Mouse (Mus musculus) MEL (cell line): ENCODE data around the gene Enox1. TPM values are rescaled to one million over a fixed set of nuclear protein-coding genes. Genes with fewer than 3 reads are reported as not detected.

Source experiments
- DNase-seq: peaks from one replicate; pipeline ENCODE4 v3.0.0; 2011; ENCODE audit warnings: low read depth, low spot score
- H3K27ac ChIP-seq: 2 replicates; pipeline ENCODE4 v1.5.1; 2012; ENCODE audit warnings: low read depth, mild to moderate bottlenecking, control low read depth, low read length, moderate library complexity; ENCODE audit not compliant: control insufficient read depth
- H3K27me3 ChIP-seq, 2 experiments: fragments of 150-350 bp in 1 of 2; sonication (generic) in 1 of 2; 2 replicates each; pipeline ENCODE4 v1.6.1; 2012; ENCODE audit warnings: low read length in 2 of 2, mild to moderate bottlenecking in 2 of 2, improper control_type of control experiment in 1 of 2, moderate library complexity in 1 of 2; ENCODE audit not compliant: insufficient read depth in 2 of 2, control insufficient read depth in 1 of 2
- H3K36me3 ChIP-seq, 2 experiments: 2 replicates each; pipeline ENCODE4 v1.6.1; 2012 to 2014; ENCODE audit warnings: low read length in 2 of 2, improper control_type of control experiment in 1 of 2, inconsistent platforms in 1 of 2, mild to moderate bottlenecking in 1 of 2; ENCODE audit not compliant: insufficient read depth in 2 of 2, control insufficient read depth in 1 of 2
- H3K4me1 ChIP-seq, 2 experiments: fragments of 150-350 bp in 1 of 2; sonication (generic) in 1 of 2; 2 replicates each; pipeline ENCODE4 v1.6.1; 2012; ENCODE audit warnings: low read length in 2 of 2, improper control_type of control experiment in 1 of 2, mild to moderate bottlenecking in 1 of 2; ENCODE audit not compliant: insufficient read depth in 2 of 2, control insufficient read depth in 1 of 2
- H3K4me3 ChIP-seq, 2 experiments: fragments of 150-350 bp in 1 of 2; sonication (generic) in 1 of 2; 2 replicates each; pipeline ENCODE4 v1.5.1; 2012; ENCODE audit warnings: low read depth in 2 of 2, low read length in 2 of 2, mild to moderate bottlenecking in 2 of 2, moderate library complexity in 2 of 2, control low read depth in 1 of 2, improper control_type of control experiment in 1 of 2; ENCODE audit not compliant: control insufficient read depth in 1 of 2, insufficient read depth in 1 of 2
- H3K79me2 ChIP-seq: 2 replicates; pipeline ENCODE4 v1.6.1; 2012; ENCODE audit warnings: mild to moderate bottlenecking, low read length, moderate library complexity; ENCODE audit not compliant: control insufficient read depth, poor library complexity, insufficient read depth
- H3K9ac ChIP-seq: 2 replicates; pipeline ENCODE4 v1.6.1; 2012; ENCODE audit warnings: low read depth, mild to moderate bottlenecking, control low read depth, low read length, moderate library complexity; ENCODE audit not compliant: control insufficient read depth, poor library complexity, severe bottlenecking
- H3K9me3 ChIP-seq: fragments of 150-350 bp; sonication (generic); replicated peaks from 2 replicates; pipeline ENCODE4 v1.6.1; 2012; ENCODE audit warnings: mild to moderate bottlenecking, low read length, improper control_type of control experiment, moderate library complexity; ENCODE audit not compliant: insufficient read depth
- BHLHE40 ChIP-seq: IDR thresholded peaks from 2 replicates; pipeline ENCODE4 v1.6.1; 2012; ENCODE audit warnings: low read depth, mild to moderate bottlenecking, inconsistent platforms, low read length, improper control_type of control experiment, borderline replicate concordance
- CTCF ChIP-seq, 3 experiments: IDR thresholded peaks in 2 of 3; conservative IDR thresholded peaks in 1 of 3; 2 replicates each; pipeline ENCODE4 v1.5.1; 2011 to 2012; ENCODE audit warnings: low read length in 3 of 3, low read depth in 2 of 3, mild to moderate bottlenecking in 2 of 3, improper control_type of control experiment in 1 of 3, inconsistent platforms in 1 of 3, mixed read lengths in 1 of 3, moderate library complexity in 1 of 3; ENCODE audit not compliant: control insufficient read depth in 1 of 3, insufficient read depth in 1 of 3, poor library complexity in 1 of 3, severe bottlenecking in 1 of 3
- E2F4 ChIP-seq: IDR thresholded peaks from 2 replicates; pipeline ENCODE4 v1.6.1; 2011; ENCODE audit warnings: low read depth, low read length, improper control_type of control experiment, borderline replicate concordance
- ELF1 ChIP-seq: IDR thresholded peaks from 2 replicates; pipeline ENCODE4 v1.6.1; 2014; ENCODE audit warnings: low read depth, mild to moderate bottlenecking, inconsistent platforms, low read length, improper control_type of control experiment, moderate library complexity
- GATA1 ChIP-seq: IDR thresholded peaks from 2 replicates; pipeline ENCODE4 v1.6.1; 2011; ENCODE audit warnings: low read depth, low read length, improper control_type of control experiment
- JUND ChIP-seq: IDR thresholded peaks from 2 replicates; pipeline ENCODE4 v1.6.1; 2011; ENCODE audit warnings: low read depth, mild to moderate bottlenecking, improper control_type of control experiment, low read length
- MAFK ChIP-seq: IDR thresholded peaks from 2 replicates; pipeline ENCODE4 v1.6.1; 2011; ENCODE audit warnings: low read depth, mild to moderate bottlenecking, low read length, improper control_type of control experiment, borderline replicate concordance
- MAZ ChIP-seq: IDR thresholded peaks from 2 replicates; pipeline ENCODE4 v1.6.1; 2012; ENCODE audit warnings: low read depth, mild to moderate bottlenecking, inconsistent platforms, low read length, improper control_type of control experiment
- MEF2A ChIP-seq: IDR thresholded peaks from 2 replicates; pipeline ENCODE4 v1.6.1; 2014; ENCODE audit warnings: low read depth, mild to moderate bottlenecking, inconsistent platforms, low read length, improper control_type of control experiment; ENCODE audit not compliant: poor library complexity, insufficient replicate concordance, severe bottlenecking; ENCODE audit errors: extremely low read depth
- MYB ChIP-seq: IDR thresholded peaks from 2 replicates; pipeline ENCODE4 v1.6.1; 2011; ENCODE audit warnings: mild to moderate bottlenecking, low read depth, low read length, improper control_type of control experiment
- NELFE ChIP-seq: IDR thresholded peaks from 2 replicates; pipeline ENCODE4 v1.6.1; 2011; ENCODE audit warnings: low read depth, low read length, improper control_type of control experiment
- NRF1 ChIP-seq: IDR thresholded peaks from 2 replicates; pipeline ENCODE4 v1.6.1; 2014; ENCODE audit warnings: low read depth, mild to moderate bottlenecking, inconsistent platforms, low read length, improper control_type of control experiment, moderate library complexity; ENCODE audit not compliant: poor library complexity, insufficient read depth, severe bottlenecking
- POLR2A ChIP-seq, 2 experiments: IDR thresholded peaks; 2 replicates each; pipeline ENCODE4 v1.6.1; 2011 to 2012; ENCODE audit warnings: low read length in 2 of 2, mild to moderate bottlenecking in 2 of 2, control low read depth in 1 of 2, improper control_type of control experiment in 1 of 2, low read depth in 1 of 2, moderate library complexity in 1 of 2; ENCODE audit not compliant: control insufficient read depth in 1 of 2, insufficient read depth in 1 of 2, poor library complexity in 1 of 2
- POLR2AphosphoS2 ChIP-seq: IDR thresholded peaks from 2 replicates; pipeline ENCODE4 v1.6.1; 2011; ENCODE audit warnings: low read length, improper control_type of control experiment
- SIN3A ChIP-seq: IDR thresholded peaks from 2 replicates; pipeline ENCODE4 v1.6.1; 2012; ENCODE audit warnings: low read length, improper control_type of control experiment, inconsistent platforms
- SMC3 ChIP-seq: IDR thresholded peaks from 2 replicates; pipeline ENCODE4 v1.6.1; 2011; ENCODE audit warnings: low read depth, low read length, improper control_type of control experiment
- TAL1 ChIP-seq: IDR thresholded peaks from 2 replicates; pipeline ENCODE4 v1.6.1; 2012; ENCODE audit warnings: mild to moderate bottlenecking, inconsistent platforms, low read length, moderate library complexity, mixed read lengths
- TBP ChIP-seq: IDR thresholded peaks from 2 replicates; pipeline ENCODE4 v1.8.0; 2011; ENCODE audit warnings: low read depth, low read length, improper control_type of control experiment
- USF2 ChIP-seq, 2 experiments: IDR thresholded peaks; 2 replicates each; pipeline ENCODE4 v1.6.1; 2011 to 2012; ENCODE audit warnings: improper control_type of control experiment in 2 of 2, low read length in 2 of 2, borderline replicate concordance in 1 of 2, inconsistent platforms in 1 of 2, low read depth in 1 of 2, mild to moderate bottlenecking in 1 of 2; ENCODE audit not compliant: insufficient read depth in 1 of 2
- ZMIZ1 ChIP-seq: IDR thresholded peaks from 2 replicates; pipeline ENCODE4 v1.6.1; 2012; ENCODE audit warnings: low read depth, mild to moderate bottlenecking, inconsistent platforms, low read length, improper control_type of control experiment, moderate library complexity
- ZNF384 ChIP-seq: IDR thresholded peaks from 2 replicates; pipeline ENCODE4 v1.6.1; 2012; ENCODE audit warnings: low read depth, mild to moderate bottlenecking, inconsistent platforms, low read length, improper control_type of control experiment
- polyA plus RNA-seq, 2 experiments: library from polyadenylated mRNA; stranded (reverse) in 1 of 2; unstranded in 1 of 2; fragments of >175 nt in 1 of 2; fragments of >200 nt in 1 of 2; gene quantifications; 2 replicates each; pipeline versions ENCODE4 v1.2.1 to v1.2.4; 2012; ENCODE audit warnings: low replicate concordance in 2 of 2, low read depth in 1 of 2; ENCODE audit not compliant: insufficient read length in 2 of 2, insufficient read depth in 1 of 2, missing spikeins in 1 of 2
- total RNA-seq: library from RNA; depleted of rRNA; stranded (reverse); fragments of 300-350 nt; gene quantifications from 2 replicates; pipeline ENCODE4 v1.2.3, GENCODE M21; 2012

Gene Enox1
- total and polyA plus RNA-seq, 3 experiments, result not detected

GRCm38 (mm10) chr14:77256943-77257342 lies 100.4 kb downstream of the Enox1 start:
- DNase-seq, result no peak
- TF ChIP-seq CTCF (IDR thresholded peaks at IDR 0.05 in 2 of 3, conservative IDR thresholded peaks at IDR 0.05 in 1 of 3; ENCODE audit: control insufficient read depth in 1 of 3, insufficient read depth in 1 of 3, low read depth in 2 of 3, low read length in 3 of 3, poor library complexity in 1 of 3, severe bottlenecking in 1 of 3) (no peak), TAL1 (no peak), TBP (no peak), USF2 (IDR thresholded peaks at IDR 0.05; ENCODE audit: borderline replicate concordance in 1 of 2, insufficient read depth in 1 of 2, low read depth in 1 of 2, low read length in 2 of 2) (no peak), MYB (no peak), MAZ (no peak), ELF1 (no peak), MAFK (no peak), SMC3 (no peak), NELFE (no peak), POLR2A (IDR thresholded peaks at IDR 0.05; ENCODE audit: control insufficient read depth in 1 of 2, insufficient read depth in 1 of 2, low read depth in 1 of 2, low read length in 2 of 2, poor library complexity in 1 of 2) (no peak), ZMIZ1 (no peak), GATA1 (no peak), JUND (no peak), ZNF384 (no peak), POLR2AphosphoS2 (no peak), SIN3A (no peak), BHLHE40 (no peak)
- Histone ChIP-seq H3K9ac (no peak overlapping the region), H3K27ac (no peak overlapping the region), H3K4me3 (no peak overlapping the region), H3K27me3 (no peaks in the 10 kb centered on the region), H3K4me1 (no peaks in the 10 kb centered on the region), H3K79me2 (no peaks in the 10 kb centered on the region), H3K36me3 (no peaks in the 10 kb centered on the region), H3K9me3 (no peaks in the 10 kb centered on the region)

GRCm38 (mm10) chr14:77257461-77257860 lies 100.9 kb downstream of the Enox1 start:
- H3K4me3 ChIP-seq, result no peak overlapping the region
- no peaks in the 10 kb centered on the region for H3K4me1 ChIP-seq
- no peaks in the 10 kb centered on the region for H3K27me3 ChIP-seq
- H3K27ac ChIP-seq, result no peak overlapping the region
- no peak overlapping the region for H3K9ac ChIP-seq
- TF ChIP-seq ZNF384 (no peak), SIN3A (no peak), MAZ (no peak), NRF1 (no peak), E2F4 (no peak), MAFK (no peak), MEF2A (no peak)
- TF ChIP-seq, all 39 proteins: peak for 0
- Histone ChIP-seq H3K36me3 (no peaks in the 10 kb centered on the region), H3K79me2 (no peaks in the 10 kb centered on the region), H3K9me3 (no peaks in the 10 kb centered on the region)
- DNase-seq, result no peak
